Mouse (Mus musculus) ES-Bruce4 (cell line): ENCODE results near the gene Medag. TPM values are rescaled to one million over a fixed set of nuclear protein-coding genes. Genes with fewer than 3 reads are reported as not detected.

Experiments
- H3K27ac ChIP-seq: 2 replicates; pipeline ENCODE4 v1.5.1; 2012; ENCODE audit warnings: low read length, inconsistent platforms; ENCODE audit not compliant: insufficient read depth
- H3K27me3 ChIP-seq: 2 replicates; pipeline ENCODE4 v1.6.1; 2012; ENCODE audit warnings: mild to moderate bottlenecking, low read length, inconsistent platforms; ENCODE audit not compliant: control insufficient read depth, poor library complexity, insufficient read depth, severe bottlenecking
- H3K36me3 ChIP-seq: 2 replicates; pipeline ENCODE4 v1.6.1; 2012; ENCODE audit warnings: inconsistent platforms, mild to moderate bottlenecking, low read length, moderate library complexity; ENCODE audit not compliant: control insufficient read depth, poor library complexity, insufficient read depth, severe bottlenecking
- H3K4me1 ChIP-seq: one replicate; pipeline ENCODE4 v1.8.1; 2011; ENCODE audit warnings: low read length; ENCODE audit not compliant: control insufficient read depth, insufficient read depth
- H3K4me3 ChIP-seq: 2 replicates; pipeline ENCODE4 v1.5.1; 2011; ENCODE audit warnings: low read depth, mild to moderate bottlenecking, low read length
- H3K9ac ChIP-seq: 2 replicates; pipeline ENCODE4 v1.6.1; 2012; ENCODE audit warnings: low read depth, mild to moderate bottlenecking, inconsistent platforms; ENCODE audit not compliant: poor library complexity, severe bottlenecking
- H3K9me3 ChIP-seq: replicated peaks from 2 replicates; pipeline ENCODE4 v1.6.1; 2012; ENCODE audit warnings: mild to moderate bottlenecking, low read length, inconsistent platforms; ENCODE audit not compliant: control insufficient read depth, poor library complexity, insufficient read depth, severe bottlenecking
- CTCF ChIP-seq: IDR thresholded peaks from one replicate; pipeline ENCODE4 v1.8.1; 2011; ENCODE audit warnings: low read depth, low read length
- EP300 ChIP-seq: IDR thresholded peaks from 2 replicates; pipeline ENCODE4 v1.6.1; 2011; ENCODE audit warnings: low read depth, low read length; ENCODE audit not compliant: insufficient read depth
- POLR2A ChIP-seq: IDR thresholded peaks from one replicate; pipeline ENCODE4 v1.8.1; 2011; ENCODE audit warnings: low read length; ENCODE audit not compliant: insufficient read depth
- polyA plus RNA-seq: library from polyadenylated mRNA; stranded (reverse); fragments of >200 nt; gene quantifications from 2 replicates; pipeline ENCODE4 v1.2.4, GENCODE M21; 2011; ENCODE audit warnings: low read depth; ENCODE audit not compliant: missing spikeins, insufficient read depth, insufficient read length

Gene Medag
- polyA plus RNA-seq, 1 experiment: 0.30 TPM

- Histone ChIP-seq H3K4me1 (no peaks in the 10 kb centered on the region), H3K36me3 (no peaks in the 10 kb centered on the region), H3K9me3 (no peaks in the 10 kb centered on the region), H3K4me3 (no peak overlapping the region), H3K27me3 (no peaks in the 10 kb centered on the region), H3K9ac (no peak overlapping the region), H3K27ac (no peak overlapping the region)
- TF ChIP-seq EP300: no peak
These were observed 8.2 kb upstream of the Medag start for GRCm38 (mm10) chr5:149403386-149403785.

- Histone ChIP-seq H3K4me3 (no peak overlapping the region), H3K36me3 (no peaks in the 10 kb centered on the region)
These were observed 6.8 kb upstream of the Medag start for GRCm38 (mm10) chr5:149404710-149405109.

GRCm38 (mm10) chr5:149406791-149407276 is 4.7 kb upstream of the Medag start:
- peaks cover 3% of the 10 kb centered on the region; the same call in 1 of the 2 replicates for H3K27me3 ChIP-seq
- no peaks in the 10 kb centered on the region for H3K9me3 ChIP-seq
- TF ChIP-seq POLR2A (no peak), EP300 (no peak), CTCF (no peak)
- H3K4me1 ChIP-seq: no peaks in the 10 kb centered on the region
- no peaks in the 10 kb centered on the region for H3K36me3 ChIP-seq
- H3K9ac ChIP-seq: no peak overlapping the region
- no peak overlapping the region for H3K27ac ChIP-seq
- H3K4me3 ChIP-seq: no peak overlapping the region

More at GRCm38 (mm10) chr5:149404710-149405109, 6.8 kb upstream of the Medag start:
- no peaks in the 10 kb centered on the region for H3K27me3 ChIP-seq
- TF ChIP-seq EP300 (no peak), POLR2A (no peak), CTCF (no peak)
- H3K9me3 ChIP-seq: no peaks in the 10 kb centered on the region
- H3K4me1 ChIP-seq: no peaks in the 10 kb centered on the region
- no peak overlapping the region for H3K27ac ChIP-seq
- H3K9ac ChIP-seq: no peak overlapping the region

GRCm38 (mm10) chr5:149409502-149409901 is 2.0 kb upstream of the Medag start:
- Histone ChIP-seq H3K4me3 (no peak overlapping the region), H3K27ac (no peak overlapping the region), H3K9ac (no peak overlapping the region), H3K4me1 (no peaks in the 10 kb centered on the region), H3K27me3 (peaks cover 4% of the 10 kb centered on the region; the same call in 1 of the 2 replicates), H3K9me3 (no peaks in the 10 kb centered on the region), H3K36me3 (no peaks in the 10 kb centered on the region)
- TF ChIP-seq EP300 (no peak), POLR2A (no peak), CTCF (no peak)

- peak overlapping the region; percentile 38 for H3K4me3 ChIP-seq
- H3K27ac ChIP-seq: no peak overlapping the region
- H3K9me3 ChIP-seq: no peaks in the 10 kb centered on the region
- no peaks in the 10 kb centered on the region for H3K36me3 ChIP-seq
- no peaks in the 10 kb centered on the region for H3K4me1 ChIP-seq
- no peak for TF ChIP-seq CTCF
- TF ChIP-seq EP300: no peak
- no peak for TF ChIP-seq POLR2A
- H3K9ac ChIP-seq: no peak overlapping the region
- H3K27me3 ChIP-seq: peaks cover 4% of the 10 kb centered on the region; the same call in 1 of the 2 replicates
These were observed 636 bp downstream of the Medag start for GRCm38 (mm10) chr5:149412194-149412575.

GRCm38 (mm10) chr5:149412671-149413070 is 1.1 kb downstream of the Medag start:
- Histone ChIP-seq H3K27ac (no peak overlapping the region), H3K9me3 (no peaks in the 10 kb centered on the region), H3K36me3 (no peaks in the 10 kb centered on the region), H3K4me3 (no peak overlapping the region), H3K9ac (no peak overlapping the region), H3K27me3 (peaks cover 4% of the 10 kb centered on the region; the same call in 1 of the 2 replicates), H3K4me1 (no peaks in the 10 kb centered on the region)
- TF ChIP-seq POLR2A (no peak), EP300 (no peak), CTCF (no peak)
